In genomic region chr13:56151404-56152226, GRCm38 (mm10) we compare ENCODE assay signal across 8 mouse cellular contexts. TPM values are rescaled to one million over a fixed set of nuclear protein-coding genes. Genes with fewer than 3 reads are reported as not detected.
DNase-seq lines count a peak whose midpoint lies in the region; ATAC-seq lines count a peak whose summit lies in the region.

No protein-coding gene starts in this region.

- no peaks in the 10 kb centered on the region for H3K36me3 ChIP-seq in forebrain, embryonic 14.5 days (ENCODE audit: control insufficient read depth, insufficient read depth, low read length)
- H3K36me3 ChIP-seq in hindbrain, embryonic 15.5 days: no peaks in the 10 kb centered on the region
- no peaks in the 10 kb centered on the region for H3K36me3 ChIP-seq in megakaryocyte, embryonic 14.5 days (replicated peaks; ENCODE audit: low read length)

- no peaks in the 10 kb centered on the region for H3K4me1 ChIP-seq in forebrain, embryonic 14.5 days (ENCODE audit: control insufficient read depth, insufficient read depth, low read length)
- peaks cover 9% of the 10 kb centered on the region; the same call in 1 of the 2 replicates for H3K4me1 ChIP-seq in hindbrain, embryonic 15.5 days (replicated peaks)
- peaks cover 63% of the 10 kb centered on the region for H3K4me1 ChIP-seq in megakaryocyte, embryonic 14.5 days

- peak; percentile 76 for DNase-seq in layer of hippocampus, adult 11-12 months (ENCODE audit: low spot score)
- DNase-seq in layer of hippocampus, adult 9-11 months: no peak
- DNase-seq in c-Kit-positive CD71-negative TER-119-negative erythroid progenitor cells, embryonic 14.5 days (ENCODE audit: low read depth): peak; percentile 84
- peak; percentile 88 for DNase-seq in forebrain, embryonic 14.5 days (ENCODE audit: low spot score)
- DNase-seq in left cerebral cortex, postnatal 14 days (ENCODE audit: low spot score in 2 of 2): peak; percentile 70 to 72
- peak; percentile 39 to 54 for DNase-seq in spleen, postnatal 14 days (ENCODE audit: low spot score in 2 of 2)

- no peaks in the 10 kb centered on the region for H3K9me3 ChIP-seq in forebrain, embryonic 14.5 days (replicated peaks; ENCODE audit: control insufficient read depth, low read length)
- no peaks in the 10 kb centered on the region for H3K9me3 ChIP-seq in hindbrain, embryonic 15.5 days
- no peaks in the 10 kb centered on the region for H3K9me3 ChIP-seq in megakaryocyte, embryonic 14.5 days

- intact Hi-C loops in left cerebral cortex, postnatal 14 days (cut with DNase I): no loop called here

- H3K4me2 ChIP-seq in forebrain, embryonic 14.5 days (ENCODE audit: low read length): no peak overlapping the region
- no peak overlapping the region for H3K4me2 ChIP-seq in hindbrain, embryonic 15.5 days

- WGBS in forebrain, embryonic 14.5 days: 46% methylated on average over 22 of the region's 22 CpGs
- 52% methylated on average over 22 of the region's 22 CpGs for WGBS in hindbrain, embryonic 15.5 days

- H3K27me3 ChIP-seq in forebrain, embryonic 14.5 days (replicated peaks; ENCODE audit: control insufficient read depth, insufficient read depth, low read length): no peaks in the 10 kb centered on the region
- no peaks in the 10 kb centered on the region for H3K27me3 ChIP-seq in hindbrain, embryonic 15.5 days
- H3K27me3 ChIP-seq in megakaryocyte, embryonic 14.5 days (replicated peaks): peaks cover 2% of the 10 kb centered on the region

- peak; percentile 61; the same call in 1 of the 2 replicates for ATAC-seq in forebrain, embryonic 14.5 days
- ATAC-seq in hindbrain, embryonic 15.5 days (ENCODE audit: low FRiP score, low read depth): peak; percentile 76; the same call in 1 of the 2 replicates

- no peak overlapping the region for H3K9ac ChIP-seq in forebrain, embryonic 14.5 days (ENCODE audit: low read length)
- H3K9ac ChIP-seq in hindbrain, embryonic 15.5 days: no peak overlapping the region

- no peak overlapping the region for H3K27ac ChIP-seq in forebrain, embryonic 14.5 days (ENCODE audit: low read depth, low read length)
- no peak overlapping the region for H3K27ac ChIP-seq in hindbrain, embryonic 15.5 days (replicated peaks)

- H3K4me3 ChIP-seq in forebrain, embryonic 14.5 days (ENCODE audit: low read depth, low read length): no peak overlapping the region
- H3K4me3 ChIP-seq in hindbrain, embryonic 15.5 days: no peak overlapping the region
- peak overlapping the region; percentile 92 for H3K4me3 ChIP-seq in megakaryocyte, embryonic 14.5 days (replicated peaks)

RNA-seq across cellular contexts. Expression of gene H2afy, which starts 15.5 kb away (rescaled TPM):
- polyA plus RNA-seq in forebrain, embryonic 14.5 days (2014; fragmentation: Nextera tagmentation; extraction: Ambion mirVana): 422 and 438 TPM in 2 replicates
- polyA plus RNA-seq in hindbrain, embryonic 15.5 days (2015; fragmentation: Nextera tagmentation; extraction: Ambion mirVana): 294 and 309 TPM in 2 replicates
- 100 to 1,000 TPM in 1 of 2 experiments, 10 to 100 TPM in 1; 97.2 to 108 TPM for total RNA-seq in left cerebral cortex, postnatal 14 days (2021)
- polyA plus RNA-seq in megakaryocyte, embryonic 14.5 days (2012; ENCODE audit: insufficient read depth, low replicate concordance): 149 and 331 TPM in 2 replicates

RNA-seq across cellular contexts. Expression of gene Tifab, which starts 27.1 kb away (rescaled TPM):
- polyA plus RNA-seq in forebrain, embryonic 14.5 days (2014; fragmentation: Nextera tagmentation; extraction: Ambion mirVana): 0.42 and 0.58 TPM in 2 replicates
- 0.95 and 1.4 TPM in 2 replicates for polyA plus RNA-seq in hindbrain, embryonic 15.5 days (2015; fragmentation: Nextera tagmentation; extraction: Ambion mirVana)
- total RNA-seq in left cerebral cortex, postnatal 14 days (2021): 1 to 10 TPM; 1.5 to 1.8 TPM
- polyA plus RNA-seq in megakaryocyte, embryonic 14.5 days (2012; ENCODE audit: insufficient read depth, low replicate concordance): 3.1 and 6.6 TPM in 2 replicates
